Mouse (Mus musculus): ENCODE data around the gene Tfcp2.

- no peak for TF ChIP-seq POLR2A (IDR thresholded peaks at IDR 0.05; ENCODE audit: low read depth, low read length)
- TF ChIP-seq CTCF (IDR thresholded peaks at IDR 0.05; ENCODE audit: borderline replicate concordance, insufficient read depth, low read length) = no peak
Measured at GRCm38 (mm10) chr15:100462086-100462485, 89.7 kb downstream of the Tfcp2 start.
